Mouse (Mus musculus) c-Kit-positive CD71-positive TER-119-negative erythroid progenitor cells, embryonic 14.5 days (primary cell): Measurements from ENCODE around the gene Serpina12.
A peak's percentile ranks its signal among the peaks of the same experiment; 100 is the strongest.

ENCODE experiments used
- DNase-seq: peaks from one replicate; pipeline ENCODE4 v3.0.0-alpha.2; 2013; ENCODE audit warnings: low read depth

Serpina12 gene

DNA sequence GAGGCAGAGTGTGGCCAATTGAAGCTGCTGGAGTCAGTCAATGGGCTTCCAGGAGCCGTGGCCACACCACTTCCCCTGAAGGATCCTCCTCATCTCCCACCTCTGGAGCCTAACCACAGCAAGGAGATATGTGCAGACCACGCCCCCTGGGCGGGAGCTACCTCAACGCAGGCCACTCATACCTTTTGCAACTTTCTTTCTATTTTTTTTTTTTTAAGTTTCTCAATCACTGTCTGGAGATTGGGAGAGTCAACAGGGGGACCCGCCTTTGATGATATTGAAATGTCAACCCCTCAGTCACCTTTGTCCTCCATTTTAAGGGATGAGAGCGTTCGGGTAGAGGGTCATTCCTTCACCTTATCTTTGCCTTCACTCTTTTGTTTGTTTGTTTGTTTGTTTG lies at the start of gene Serpina12:
Serpina12 (minus strand) TSS at position 101 of the 400 bp plus-strand sequence.
- DNase-seq, result no peak

DNA sequence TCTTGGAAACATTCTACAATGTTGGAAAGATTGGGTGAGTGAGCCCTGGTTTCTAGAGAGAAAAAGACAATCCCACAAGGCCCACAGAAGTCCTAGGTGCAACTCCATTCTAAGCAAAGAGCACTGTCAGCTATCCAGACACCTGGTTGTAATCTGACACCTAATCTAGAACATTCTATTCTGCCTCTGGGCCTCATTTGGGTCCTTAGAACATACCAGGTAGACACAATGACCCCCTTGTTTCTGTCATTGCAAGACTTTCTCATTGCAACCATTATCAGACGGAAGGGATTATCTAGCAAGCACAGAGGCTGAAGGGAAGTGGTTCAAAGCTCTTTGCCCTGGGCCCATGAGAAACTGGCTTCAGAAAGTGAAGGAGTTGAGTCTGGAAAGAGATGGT lies 47.1 kb upstream of the Serpina12 start:
- no peak for DNase-seq

DNA sequence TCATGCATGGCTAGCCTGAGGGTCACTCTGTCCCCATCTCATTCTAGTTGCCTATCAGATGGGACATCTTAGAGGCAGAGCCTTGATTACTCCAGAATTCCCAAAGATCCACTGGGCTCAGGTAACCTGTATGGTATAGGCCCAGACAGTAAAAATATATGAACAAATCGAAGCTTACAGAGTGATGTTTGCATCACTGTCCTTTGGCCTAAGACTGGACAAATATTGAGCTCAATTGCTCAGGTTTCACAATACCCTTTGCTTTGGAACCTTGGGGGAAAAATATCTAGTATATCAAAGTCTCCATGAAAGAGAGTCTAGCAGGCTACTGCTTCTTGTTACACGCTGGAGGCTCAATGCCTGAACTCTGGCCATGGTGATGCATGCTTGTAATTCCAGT lies 45.9 kb upstream of the Serpina12 start:
- DNase-seq, result no peak

DNA sequence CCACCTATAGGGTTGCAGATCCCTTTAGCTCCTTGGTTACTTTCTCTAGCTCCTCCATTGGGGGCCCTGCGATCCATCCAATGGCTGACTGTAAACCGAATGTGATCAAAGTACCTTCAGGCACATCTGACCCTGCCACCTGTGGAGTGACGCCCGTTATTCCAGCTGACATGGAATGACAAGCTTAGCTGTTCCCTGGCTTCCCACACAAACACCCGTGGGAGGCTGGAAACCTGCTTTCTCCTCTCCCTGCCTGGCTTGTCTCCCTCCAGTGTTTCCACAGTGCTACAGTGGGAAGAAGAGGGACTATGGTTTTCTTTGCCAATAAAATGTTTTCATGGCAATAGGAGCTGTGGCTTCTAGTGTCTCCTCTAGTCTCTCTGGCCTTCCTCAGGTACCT lies 28.0 kb upstream of the Serpina12 start:
- no peak for DNase-seq

DNA sequence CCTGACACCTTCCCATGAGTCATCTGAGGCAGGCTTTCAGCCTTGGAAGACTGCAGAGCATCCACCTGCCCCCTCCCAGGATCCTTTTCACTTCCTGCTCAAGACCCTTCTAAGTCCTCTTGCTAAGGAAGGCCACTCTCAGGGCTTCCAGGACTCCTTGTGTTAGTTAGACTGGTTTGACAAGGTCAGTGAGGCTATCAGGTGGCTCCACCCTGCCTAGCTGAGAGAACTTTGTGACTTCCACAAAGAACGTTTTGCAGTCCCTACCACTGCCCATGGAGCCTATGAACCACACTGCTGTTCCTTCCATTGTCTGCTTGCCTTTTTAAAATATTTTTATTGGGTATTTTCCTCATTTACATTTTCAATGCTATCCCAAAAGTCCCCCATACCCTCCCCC lies 27.5 kb upstream of the Serpina12 start:
- DNase-seq, result no peak

DNA sequence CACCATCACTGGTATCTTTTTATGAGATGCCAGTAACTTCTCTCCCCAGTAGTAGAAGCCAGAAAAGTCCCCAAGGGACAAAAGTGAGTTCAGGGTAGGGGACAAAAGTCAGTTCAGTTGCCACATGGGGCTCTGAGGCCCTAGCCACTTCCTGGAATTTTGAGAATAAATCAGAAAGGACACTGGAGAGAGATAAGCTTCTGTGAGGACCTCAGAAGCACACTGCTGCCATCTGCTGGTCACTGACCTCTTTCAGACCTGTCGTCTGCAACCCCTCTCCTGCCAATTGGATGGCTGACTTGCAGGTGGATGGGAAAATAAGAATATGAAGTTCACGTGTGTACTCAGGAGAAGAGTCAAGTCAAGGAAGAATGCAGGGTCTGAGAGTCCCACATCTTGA lies 25.4 kb upstream of the Serpina12 start:
- DNase-seq, result peak; percentile 6

DNA sequence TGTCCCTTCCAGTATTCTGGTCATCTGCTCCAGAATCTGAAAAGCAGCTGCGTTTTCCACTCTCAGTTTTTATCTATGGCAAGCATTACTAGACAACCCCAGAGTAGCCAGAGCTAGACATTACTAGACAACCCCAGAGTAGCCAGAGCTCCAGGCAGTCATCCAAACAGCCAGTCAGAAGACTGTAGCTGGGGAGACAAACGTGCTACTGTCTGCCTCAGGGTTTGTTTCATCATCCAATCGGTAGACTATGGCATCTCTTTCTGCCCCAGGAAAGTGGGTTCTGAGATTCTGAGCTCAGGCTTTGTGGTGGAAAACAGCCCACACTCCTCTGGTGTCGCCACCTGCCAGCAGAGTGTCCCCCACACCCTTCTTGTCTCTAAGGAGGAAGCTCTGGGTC lies 23.3 kb upstream of the Serpina12 start:
- DNase-seq, result no peak

DNA sequence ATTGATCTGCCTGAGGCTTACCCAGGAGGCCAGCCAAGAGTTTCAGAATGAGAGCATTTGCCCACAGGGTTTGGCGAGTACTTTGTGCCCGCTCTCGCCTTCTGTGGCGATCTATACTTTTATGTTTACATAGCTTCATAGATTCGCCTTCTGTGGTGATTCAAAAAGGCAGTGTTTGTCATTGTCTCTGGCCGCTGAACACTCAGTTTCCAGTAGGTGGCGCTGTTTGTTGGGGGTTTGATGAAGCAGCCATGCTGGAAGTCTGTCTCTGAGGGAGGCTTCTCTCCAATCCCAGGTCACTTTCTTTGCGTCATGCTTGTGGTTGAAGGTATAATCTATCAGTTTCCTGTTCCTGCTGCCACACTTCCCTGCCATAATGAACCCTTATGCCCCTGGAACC lies 22.0 kb upstream of the Serpina12 start:
- peak; percentile 15 for DNase-seq

DNA sequence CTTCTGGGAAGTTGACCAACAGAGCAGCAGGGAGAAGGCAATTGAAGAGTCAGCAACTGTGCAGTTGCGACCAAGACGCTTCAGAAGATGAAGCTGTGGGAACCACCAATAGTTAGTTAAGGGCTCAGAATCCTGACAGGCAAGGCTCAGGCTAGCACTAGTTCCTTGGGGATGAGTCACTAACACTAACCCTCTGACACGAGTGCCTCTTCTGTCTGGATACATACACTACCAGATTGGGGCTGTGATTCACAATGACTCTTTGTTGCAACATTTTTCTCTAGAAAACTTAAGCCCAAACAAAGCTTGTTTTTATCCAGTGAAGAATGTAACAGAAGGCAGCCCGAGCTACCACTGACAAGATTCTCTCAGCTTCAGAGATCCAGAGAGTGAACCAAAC lies 20.8 kb upstream of the Serpina12 start:
- DNase-seq, result no peak

DNA sequence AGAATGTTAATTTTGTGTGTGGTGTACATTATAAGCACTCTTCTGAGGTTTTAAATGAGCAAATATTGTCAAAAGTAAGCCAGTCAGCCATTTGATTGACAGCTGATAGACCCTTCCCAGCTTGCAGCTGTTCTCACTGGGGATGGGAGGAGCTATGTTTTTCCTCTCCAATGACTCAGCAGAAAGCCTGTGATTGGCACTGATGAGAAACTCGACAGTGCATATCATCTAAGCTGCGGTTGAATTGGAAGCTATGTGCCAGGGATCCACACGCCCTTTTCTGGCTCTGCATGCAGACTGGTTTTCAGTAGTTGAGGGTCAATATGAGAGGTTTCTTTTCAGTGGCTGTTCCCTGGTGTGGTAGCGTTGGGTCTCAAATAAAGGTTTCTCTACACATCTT lies 20.3 kb upstream of the Serpina12 start:
- DNase-seq, result no peak

DNA sequence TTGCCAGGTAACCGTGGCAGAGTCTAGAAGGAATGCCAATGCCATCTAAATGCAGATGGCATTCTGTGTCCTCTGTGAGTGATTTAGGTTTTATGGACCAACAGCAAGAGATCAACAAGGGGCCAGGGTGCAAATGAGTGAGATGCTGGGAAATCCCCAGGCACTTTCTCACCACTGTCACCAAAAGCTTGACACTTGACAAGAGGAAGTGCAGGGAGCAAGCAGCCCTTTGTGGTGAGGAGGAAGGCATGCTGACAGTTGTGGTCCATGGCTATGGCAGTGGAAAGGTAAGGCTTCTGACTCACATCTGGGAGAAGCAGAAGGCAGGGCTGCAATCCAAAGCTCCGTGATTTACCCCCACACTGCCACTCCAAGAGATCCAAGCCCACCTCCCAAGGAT lies 17.6 kb upstream of the Serpina12 start:
- no peak for DNase-seq

DNA sequence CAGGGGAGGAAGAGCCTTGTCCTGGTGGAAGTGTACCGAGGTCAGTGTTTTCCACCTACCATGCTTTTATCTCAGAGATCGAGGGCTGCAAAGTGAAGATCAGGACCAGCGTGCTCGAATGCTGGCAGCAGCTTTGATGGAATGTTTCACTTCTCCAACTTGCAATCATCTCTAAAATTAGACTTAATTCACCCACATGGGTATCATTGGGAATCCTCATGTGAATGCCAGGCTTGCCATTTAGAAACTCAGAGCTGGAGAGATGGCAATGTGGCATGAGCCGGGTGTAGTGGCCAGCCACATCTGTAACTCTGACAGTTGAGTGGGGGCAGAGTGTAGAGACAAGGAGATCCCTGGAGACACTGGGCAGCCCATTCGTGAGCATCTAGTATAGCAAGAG lies 15.9 kb upstream of the Serpina12 start:
- DNase-seq, result no peak

DNA sequence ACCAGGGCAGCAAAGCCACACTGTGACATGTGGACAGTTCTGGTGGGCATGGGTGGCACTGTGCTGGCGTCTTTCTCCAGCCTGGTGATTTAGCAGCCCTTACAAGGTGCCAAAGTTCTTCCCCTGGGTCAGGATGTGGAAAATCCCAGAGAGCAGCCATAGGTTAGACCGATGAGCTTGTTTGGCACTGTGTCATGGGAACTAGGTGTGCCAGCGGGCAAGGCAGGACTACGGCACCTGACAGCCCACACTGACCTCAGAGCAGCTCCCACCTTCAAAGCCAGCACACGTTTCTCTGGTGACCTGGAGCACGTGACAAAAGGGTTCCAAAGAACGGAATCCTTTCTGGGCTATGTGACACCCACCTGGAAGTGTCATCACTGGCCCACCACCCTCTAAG lies 13.3 kb upstream of the Serpina12 start:
- DNase-seq, result no peak

DNA sequence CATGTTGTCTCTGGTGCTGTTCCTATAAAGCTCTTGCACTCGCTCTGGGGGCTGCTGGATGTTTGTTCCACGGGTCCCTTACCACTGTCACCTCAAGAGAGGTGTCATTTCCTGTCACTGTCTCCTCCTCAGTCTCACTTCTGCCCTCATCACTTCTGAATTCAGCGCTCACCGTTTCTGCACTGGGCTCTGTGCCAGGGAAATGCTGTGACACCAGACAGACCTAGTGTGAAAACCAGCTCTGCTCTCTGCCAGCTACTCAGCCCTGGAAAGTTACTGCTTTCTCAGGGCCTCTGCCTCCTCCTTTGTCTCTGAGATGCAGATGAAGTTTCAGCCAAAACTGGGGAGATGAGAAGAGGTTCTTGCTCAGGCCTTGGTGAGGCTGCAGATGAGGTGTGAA lies 12.8 kb upstream of the Serpina12 start:
- DNase-seq, result no peak

DNA sequence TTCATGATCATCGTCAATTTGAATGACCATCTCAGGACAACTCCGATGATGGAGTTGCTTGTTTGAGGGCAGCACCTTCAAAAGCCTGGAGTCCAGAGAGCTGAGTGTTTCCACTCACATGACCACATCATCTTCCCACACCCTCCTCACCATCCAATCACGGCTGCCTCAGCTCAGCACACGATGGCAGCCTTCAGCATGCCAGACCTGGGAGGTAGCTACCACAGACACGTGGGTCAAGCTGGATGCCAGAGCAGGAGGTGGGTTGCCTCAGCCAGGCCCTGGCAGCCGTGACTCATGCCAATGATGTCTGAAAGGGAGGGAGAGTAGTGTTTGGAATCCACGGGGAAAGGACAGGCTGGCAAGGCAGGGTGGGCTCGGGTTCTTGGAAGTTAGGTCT lies 11.5 kb upstream of the Serpina12 start:
- no peak for DNase-seq

DNA sequence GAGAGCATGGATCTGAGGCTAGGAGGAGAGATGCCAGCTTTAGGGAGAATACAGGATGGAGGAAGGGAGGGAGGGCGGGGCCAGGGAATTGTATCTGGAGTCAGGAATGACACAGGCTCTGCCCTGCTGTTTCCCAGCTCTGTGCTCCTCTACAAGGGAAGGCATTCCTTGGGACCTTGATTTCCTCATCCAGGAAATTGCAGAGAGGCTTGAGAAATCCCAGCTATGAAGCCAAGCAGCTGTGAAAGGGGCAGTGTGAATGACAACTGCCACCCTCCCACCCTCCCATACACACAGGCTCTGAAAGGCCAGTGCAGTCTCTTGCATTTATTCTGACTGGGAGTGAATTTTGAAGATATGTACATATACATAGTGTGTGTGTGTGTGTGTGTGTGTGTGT lies 9.8 kb upstream of the Serpina12 start:
- DNase-seq, result no peak

DNA sequence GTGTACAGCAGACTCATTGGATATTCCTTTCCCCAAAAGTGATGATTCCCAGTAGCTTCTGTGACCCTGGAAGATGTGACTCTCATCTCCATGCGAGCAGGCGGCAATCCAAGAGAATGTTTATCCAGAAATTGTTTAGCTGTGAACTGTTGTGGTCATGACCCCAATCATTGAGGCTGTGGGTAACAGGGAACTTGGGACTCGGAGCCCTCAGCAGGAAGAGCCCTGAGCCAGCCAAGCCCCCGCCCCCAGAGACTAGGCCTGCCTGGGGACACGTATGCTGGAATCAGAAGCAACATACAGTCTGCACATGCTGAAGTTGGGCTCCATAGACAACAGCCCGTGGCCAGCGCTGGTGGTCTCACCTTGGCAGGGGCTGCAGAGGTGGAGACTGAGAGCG lies 1.5 kb upstream of the Serpina12 start:
- DNase-seq, result no peak

DNA sequence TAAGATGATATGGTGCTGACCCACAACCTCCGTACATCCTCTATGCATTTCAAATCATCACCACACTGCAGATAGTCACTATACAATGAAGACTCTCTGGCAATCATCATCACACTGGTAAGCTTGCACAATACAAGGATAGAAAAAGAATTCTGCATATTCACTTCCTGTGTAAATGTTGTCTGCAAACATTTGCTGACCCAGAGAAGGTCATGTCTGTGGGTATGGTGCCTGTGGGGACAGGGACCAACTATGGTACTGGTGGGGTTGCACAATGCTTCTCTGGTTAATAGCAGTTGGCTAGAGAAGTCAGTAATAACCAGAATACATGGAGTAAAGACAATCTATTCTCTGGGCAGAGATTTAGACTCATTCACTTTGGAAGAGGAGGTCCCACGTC lies 1.5 kb downstream of the Serpina12 start:
- no peak for DNase-seq

DNA sequence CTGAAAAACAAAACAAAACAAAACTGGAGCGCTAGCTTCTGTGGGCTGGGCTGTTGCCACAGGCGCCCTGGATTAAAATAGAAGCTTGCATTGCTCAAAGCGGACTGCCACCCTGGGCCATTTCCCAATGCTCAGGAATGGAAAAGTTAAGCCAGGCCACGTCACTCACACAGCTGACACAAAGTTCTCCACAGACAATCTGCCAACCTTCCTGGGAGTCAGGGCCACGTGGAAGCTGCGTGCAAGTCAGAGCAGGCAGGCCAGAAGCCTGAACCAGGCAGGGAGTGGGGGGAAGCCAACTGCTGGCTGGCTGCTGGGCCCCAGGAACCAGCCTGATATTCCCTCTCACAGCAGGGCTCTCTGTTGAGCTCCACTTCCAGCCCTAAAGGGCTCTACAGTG lies 2.8 kb downstream of the Serpina12 start:
- DNase-seq, result no peak

DNA sequence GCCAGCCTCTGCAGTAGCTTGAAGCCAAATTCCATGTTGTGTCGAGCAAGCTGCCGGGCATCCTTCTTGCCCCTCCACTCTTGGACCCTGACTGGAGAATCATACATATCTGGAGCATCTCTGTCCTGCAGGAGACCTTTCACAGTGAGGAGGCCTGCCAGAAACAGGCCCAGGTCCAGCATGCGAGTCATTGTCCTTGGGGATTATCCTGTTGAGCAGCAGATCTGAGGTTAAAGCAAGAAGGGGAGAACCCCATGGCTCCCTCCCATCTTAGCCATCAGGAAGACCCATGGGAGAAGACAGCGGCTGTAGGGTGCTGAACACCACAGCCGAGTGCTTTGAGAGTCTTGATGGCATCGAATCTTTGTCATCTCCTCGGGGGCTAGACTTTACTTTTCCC lies 6.1 kb downstream of the Serpina12 start:
- DNase-seq, result no peak

DNA sequence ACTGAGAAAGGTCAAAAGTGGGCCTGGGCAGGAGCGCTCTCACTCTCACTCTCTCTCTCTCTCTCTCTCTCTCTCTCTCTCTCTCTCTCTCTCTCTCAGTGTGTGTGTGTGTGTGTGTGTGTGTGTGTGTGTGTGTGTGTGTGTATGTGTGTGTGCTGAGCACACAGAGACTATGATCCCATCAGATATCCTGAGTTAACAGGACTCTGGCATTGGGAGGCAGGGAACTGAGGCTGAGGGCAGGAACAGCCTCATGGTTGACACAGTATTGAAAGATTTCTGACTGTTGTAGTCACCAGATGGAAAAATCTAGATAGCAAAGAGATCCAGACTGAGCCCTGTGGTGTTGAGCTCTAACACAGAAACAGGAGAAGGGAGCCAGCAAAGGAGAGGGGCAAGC lies 10.5 kb downstream of the Serpina12 start:
- no peak for DNase-seq

DNA sequence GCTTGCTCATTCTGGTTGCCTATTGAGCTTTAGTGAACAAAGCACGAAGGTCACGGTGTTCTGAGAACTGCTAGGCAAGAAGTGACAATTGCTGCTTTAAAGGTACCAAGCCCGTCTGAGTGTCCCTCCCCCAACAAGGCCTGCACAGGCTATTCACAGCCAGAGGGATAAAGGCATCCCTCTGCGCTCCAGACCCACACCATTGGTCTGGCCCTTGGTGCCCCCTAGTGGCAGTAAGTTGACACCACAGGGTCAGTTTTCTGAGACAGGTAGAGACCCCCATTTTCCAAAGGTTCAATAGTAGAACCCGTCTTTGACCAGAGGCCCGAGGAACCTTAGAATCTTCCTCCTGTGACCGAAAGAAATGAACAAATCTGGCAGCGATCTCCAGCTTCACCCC lies 14.3 kb downstream of the Serpina12 start:
- no peak for DNase-seq

DNA sequence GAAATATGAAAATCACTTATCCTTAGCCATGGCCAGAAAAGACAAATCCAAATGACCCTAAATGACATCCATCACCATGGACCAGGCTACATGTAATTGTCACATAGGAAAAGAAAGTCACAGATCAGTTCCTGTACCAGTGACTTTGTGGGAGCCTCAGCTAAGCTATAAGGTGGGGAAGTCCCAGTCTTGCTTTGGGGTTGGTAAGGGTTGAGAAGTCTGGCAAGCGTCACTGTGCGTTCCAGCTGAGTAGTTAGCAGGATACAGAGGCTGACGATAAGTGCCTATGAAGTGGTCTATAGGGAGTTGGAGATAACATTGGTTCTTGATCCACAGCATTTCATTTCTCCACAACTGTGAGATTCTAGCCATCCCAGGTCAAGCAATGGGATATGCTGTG lies 29.0 kb downstream of the Serpina12 start:
- DNase-seq, result no peak

DNA sequence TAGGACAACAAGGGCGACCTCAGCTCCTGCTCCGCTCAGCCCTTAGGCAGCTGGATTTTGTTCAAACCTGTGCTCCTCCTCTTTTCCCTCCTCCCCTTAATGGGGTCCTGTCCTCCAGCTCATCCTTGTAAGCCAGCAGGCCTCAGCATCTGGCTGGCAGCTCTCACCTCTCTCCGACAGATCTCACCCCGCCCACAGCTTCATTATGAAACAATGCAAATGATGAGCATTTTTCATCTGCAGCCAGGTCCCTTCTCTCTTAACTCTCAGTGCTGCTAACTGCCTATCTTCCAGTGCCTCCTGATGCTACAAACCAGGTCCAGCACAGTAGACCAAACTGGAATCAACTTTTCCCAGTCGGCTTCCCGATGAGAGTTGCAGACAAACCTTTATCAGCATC lies 30.6 kb downstream of the Serpina12 start, which contains the start of gene Serpina9:
Serpina9 (minus strand) TSS at position 136 of the 400 bp plus-strand sequence.
- DNase-seq, result no peak

DNA sequence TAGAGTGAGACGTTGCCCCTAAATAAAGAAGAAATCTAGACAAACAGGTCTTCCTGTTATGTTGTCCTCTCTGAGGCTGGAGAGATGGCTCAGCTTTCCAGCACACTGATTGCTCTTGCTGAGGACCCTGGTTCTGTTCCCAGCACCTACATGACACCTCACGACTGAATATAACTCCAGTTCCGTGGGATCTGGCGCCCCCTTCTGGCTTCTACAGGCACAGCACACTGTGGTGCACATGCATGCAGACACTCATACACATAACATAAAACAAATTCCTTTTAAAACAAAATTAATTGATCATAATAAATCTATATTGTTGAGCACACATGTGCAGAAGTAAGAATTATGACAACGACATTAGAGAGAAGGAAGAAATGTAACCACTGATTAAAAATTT lies 39.6 kb downstream of the Serpina12 start:
- DNase-seq, result no peak
